20 mouse cellular contexts compared by ENCODE assay signal in the genomic region with DNA sequence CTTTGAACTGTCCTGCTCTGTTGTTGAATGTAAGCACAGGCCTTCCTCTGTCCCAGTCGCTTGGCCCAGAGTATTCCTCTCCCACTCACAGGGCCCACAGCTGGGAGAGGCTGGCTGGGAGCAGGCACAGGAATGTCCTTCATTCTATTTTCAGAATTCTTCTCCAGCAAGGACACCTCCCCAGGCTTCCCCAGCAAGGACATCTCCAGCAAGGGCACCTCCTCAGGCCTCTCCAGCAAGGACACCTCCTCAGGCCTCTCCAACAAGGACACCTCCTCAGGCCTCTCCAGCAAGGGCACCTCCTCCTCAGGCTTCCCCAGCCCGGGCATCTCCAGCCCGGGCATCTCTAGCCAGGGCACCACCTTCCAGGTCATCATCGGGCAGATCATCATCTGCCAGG. TPM values are rescaled to one million over a fixed set of nuclear protein-coding genes. Genes with fewer than 3 reads are reported as not detected.
"Had no signal": no experiment of that assay in that cellular context is flagged by ENCODE, and none has a peak within 500 bp of the region (broad histone marks: within the 10 kb centered on the region; RNA-seq: fewer than 3 reads in every experiment).

No protein-coding gene starts in this region.

- DNase-seq: kidney, adult 2 months; kidney, postnatal 25 days; layer of hippocampus, adult 9-11 months; liver; lung, adult 18-20 months; lung, postnatal 10 days; lung, postnatal 36 days; right cerebral cortex, postnatal 25 days; spleen, adult 18-20 months; thymus, postnatal 25 days had no signal

RNA-seq across cellular contexts. Expression of a gene that starts 9.4 kb away (rescaled TPM):
- total RNA-seq: layer of hippocampus, adult 2 months; layer of hippocampus, postnatal 25 days; left cerebral cortex, adult 18-20 months; left cerebral cortex, postnatal 25 days had no signal
- polyA plus RNA-seq: large intestine, adult 2 months; liver, embryonic 12.5 days; liver, embryonic 15.5 days; midbrain, embryonic 13.5 days; midbrain, postnatal 0 days; neural tube, embryonic 11.5 days had no signal
